Mouse (Mus musculus): ENCODE measurements around the gene Cacnb2.
"Not testable (repeated sequence)": the region's sequence is repeated elsewhere in the genome, so short reads cannot be mapped to it uniquely, and the experiment has no call there.

Gene Cacnb2

GRCm38 (mm10) chr2:14657205-14657844 is 54.4 kb downstream of the Cacnb2 start:
- no peak for DNase-seq (ENCODE audit: low read depth)

DNA sequence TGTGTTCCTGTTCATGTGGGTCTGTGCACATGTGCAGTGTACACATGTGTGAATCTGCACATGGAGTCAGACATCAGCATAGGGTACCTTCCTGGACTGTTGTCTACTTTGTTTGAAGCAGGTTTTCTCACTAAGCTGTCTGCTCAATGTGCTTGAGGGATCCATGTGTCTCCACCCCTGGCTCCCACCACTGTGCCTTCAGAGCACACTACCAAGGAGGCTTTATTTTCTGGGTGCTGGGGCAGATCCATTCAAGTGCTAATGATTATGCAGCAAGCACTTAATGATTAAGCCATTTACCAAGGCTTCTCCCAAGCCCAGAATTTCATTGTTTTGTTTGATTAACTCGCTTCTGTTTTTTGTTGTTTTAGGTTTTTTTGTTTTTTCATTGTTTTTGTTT is 62.3 kb downstream of the Cacnb2 start:
- no peak for DNase-seq (ENCODE audit: low read depth)

GRCm38 (mm10) chr2:14672117-14672516 is 69.2 kb downstream of the Cacnb2 start:
- DNase-seq (ENCODE audit: low read depth): no peak

GRCm38 (mm10) chr2:14676885-14677516 is 74.1 kb downstream of the Cacnb2 start:
- DNase-seq (ENCODE audit: low read depth): peak; percentile 64

- DNase-seq (ENCODE audit: low read depth): no peak
Measured at GRCm38 (mm10) chr2:14684231-14684630, 81.3 kb downstream of the Cacnb2 start.

- peak; percentile 63 for DNase-seq (ENCODE audit: low read depth)
Measured at GRCm38 (mm10) chr2:14702973-14703645, 100.2 kb downstream of the Cacnb2 start.

DNA sequence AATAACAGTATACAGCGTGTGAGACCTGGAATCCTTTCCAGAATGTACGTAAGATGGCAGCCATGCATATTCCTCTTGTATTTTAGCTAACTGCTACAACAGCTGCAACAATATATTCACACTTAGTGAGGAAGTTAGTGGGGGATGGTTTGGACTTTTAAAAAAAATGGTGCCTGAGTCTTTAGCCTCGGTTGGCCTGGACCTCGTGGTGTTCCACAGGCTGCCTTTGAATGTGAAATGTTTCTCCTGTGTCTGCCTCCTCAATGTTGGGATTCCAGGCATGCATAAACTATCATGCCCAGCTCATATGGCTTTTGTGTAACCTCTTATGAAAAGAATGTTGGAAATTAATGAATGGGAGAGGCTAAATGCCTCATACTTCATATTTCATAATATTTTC is 100.8 kb downstream of the Cacnb2 start:
- no peak for DNase-seq (ENCODE audit: low read depth)

- DNase-seq (ENCODE audit: low read depth): no peak
Measured at GRCm38 (mm10) chr2:14710247-14710646, 107.4 kb downstream of the Cacnb2 start.

DNA sequence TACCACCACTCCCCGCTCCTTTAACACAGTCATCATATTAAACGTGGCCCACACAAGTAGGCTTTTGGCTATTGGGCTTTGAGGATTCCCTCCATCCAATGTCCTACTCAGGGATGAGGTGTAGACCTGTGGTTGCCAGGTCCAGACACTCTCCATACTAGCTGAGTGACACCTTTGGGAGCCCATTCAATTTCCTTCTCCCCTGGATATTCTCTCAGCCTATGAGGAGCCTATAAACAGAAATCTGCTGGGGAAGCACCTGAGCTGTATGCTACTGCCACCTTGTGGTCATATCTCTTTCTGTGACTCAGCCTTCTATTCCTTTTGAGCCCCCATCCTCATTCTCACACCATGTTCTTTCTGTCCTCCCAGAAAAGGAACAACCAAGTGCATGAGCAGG is 108.9 kb downstream of the Cacnb2 start:
- peak; percentile 34 for DNase-seq (ENCODE audit: low read depth)

GRCm38 (mm10) chr2:14713049-14713448 is 110.2 kb downstream of the Cacnb2 start:
- no peak for DNase-seq (ENCODE audit: low read depth)

- no peak for DNase-seq (ENCODE audit: low read depth)
Measured at GRCm38 (mm10) chr2:14716666-14717065, 113.8 kb downstream of the Cacnb2 start.

DNA sequence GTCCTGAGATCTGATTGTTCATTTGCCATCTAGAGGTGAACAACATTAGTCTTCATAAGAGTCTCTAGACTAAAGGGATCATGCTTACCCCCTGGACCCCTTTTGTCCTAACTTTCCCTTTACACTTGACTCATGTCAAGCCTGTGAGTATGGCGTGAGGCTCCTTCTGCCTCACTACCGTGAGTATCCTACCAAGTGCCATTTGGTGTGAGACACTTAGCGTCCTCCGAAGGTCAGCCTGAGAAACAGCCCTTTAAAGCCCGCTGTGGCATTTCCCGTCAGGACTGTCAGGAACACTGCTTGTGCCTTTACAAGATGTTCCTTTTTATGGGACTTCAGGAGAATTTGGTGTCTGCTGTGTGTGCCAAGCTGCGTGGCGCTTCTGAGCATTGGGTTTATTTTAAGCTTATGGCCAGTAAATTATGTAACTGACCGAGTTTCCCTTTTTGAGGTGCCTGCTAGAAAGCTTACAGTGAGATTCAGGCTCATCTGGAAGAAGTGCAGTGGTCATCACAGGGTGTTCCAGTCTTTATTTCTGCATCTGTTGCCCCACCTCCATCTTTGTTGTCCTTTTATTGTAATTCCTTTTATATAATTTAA is 116.3 kb downstream of the Cacnb2 start:
- DNase-seq (ENCODE audit: low read depth): no peak

GRCm38 (mm10) chr2:14725437-14725836 is 122.5 kb downstream of the Cacnb2 start:
- DNase-seq (ENCODE audit: low read depth): no peak

DNA sequence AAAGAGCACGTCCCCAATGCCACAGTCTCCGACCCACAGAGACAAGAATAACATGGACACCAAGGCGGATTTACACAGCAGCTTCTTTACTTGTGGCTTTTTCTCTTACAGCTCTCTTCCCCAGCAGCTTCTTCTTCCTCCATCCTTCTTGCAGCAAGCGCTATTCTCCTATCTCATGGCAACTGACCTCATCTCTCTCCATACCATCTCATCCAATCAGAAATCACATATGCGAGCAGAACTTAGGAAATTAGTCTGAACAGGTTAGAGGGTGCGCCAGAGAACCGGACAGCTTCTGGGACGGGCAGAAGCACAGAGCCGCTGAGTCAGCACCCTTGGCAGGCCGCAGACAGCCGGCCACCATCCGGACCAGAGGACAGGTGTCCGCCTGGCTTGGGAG is 123.7 kb downstream of the Cacnb2 start:
- DNase-seq (ENCODE audit: low read depth): not testable (repeated sequence)

DNA sequence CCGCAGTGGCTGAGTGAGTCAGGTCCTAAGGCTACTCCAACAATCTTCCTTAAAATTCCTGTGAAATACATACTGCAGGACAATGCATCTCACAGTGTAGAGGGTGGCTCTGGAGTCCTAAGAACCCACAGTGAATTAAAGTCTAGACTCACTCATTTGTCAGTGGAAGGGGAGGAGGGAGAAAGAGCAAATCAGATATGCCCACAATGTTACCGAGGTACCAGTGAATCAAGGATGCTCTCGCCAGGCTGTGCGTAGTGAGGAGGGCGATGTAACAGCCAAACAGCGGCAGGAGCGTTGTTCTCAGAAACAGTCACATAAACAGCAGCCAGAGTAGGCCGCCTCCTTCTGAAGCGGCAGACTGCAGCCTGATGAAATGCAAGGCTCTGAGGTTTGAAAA is 136.0 kb downstream of the Cacnb2 start:
- DNase-seq (ENCODE audit: low read depth): no peak

- DNase-seq (ENCODE audit: low read depth): no peak
Measured at GRCm38 (mm10) chr2:14739510-14739909, 136.6 kb downstream of the Cacnb2 start.

GRCm38 (mm10) chr2:14740359-14740758 is 137.5 kb downstream of the Cacnb2 start:
- DNase-seq (ENCODE audit: low read depth): no peak

- no peak for DNase-seq (ENCODE audit: low read depth)
Measured at GRCm38 (mm10) chr2:14744761-14745160, 141.9 kb downstream of the Cacnb2 start.

- DNase-seq (ENCODE audit: low read depth): no peak
Measured at GRCm38 (mm10) chr2:14762846-14763245, 160.0 kb downstream of the Cacnb2 start.

- no peak for DNase-seq (ENCODE audit: low read depth)
Measured at GRCm38 (mm10) chr2:14763931-14764330, 161.0 kb downstream of the Cacnb2 start.

- no peak for DNase-seq (ENCODE audit: low read depth)
Measured at GRCm38 (mm10) chr2:14769448-14769847, 166.6 kb downstream of the Cacnb2 start.

DNA sequence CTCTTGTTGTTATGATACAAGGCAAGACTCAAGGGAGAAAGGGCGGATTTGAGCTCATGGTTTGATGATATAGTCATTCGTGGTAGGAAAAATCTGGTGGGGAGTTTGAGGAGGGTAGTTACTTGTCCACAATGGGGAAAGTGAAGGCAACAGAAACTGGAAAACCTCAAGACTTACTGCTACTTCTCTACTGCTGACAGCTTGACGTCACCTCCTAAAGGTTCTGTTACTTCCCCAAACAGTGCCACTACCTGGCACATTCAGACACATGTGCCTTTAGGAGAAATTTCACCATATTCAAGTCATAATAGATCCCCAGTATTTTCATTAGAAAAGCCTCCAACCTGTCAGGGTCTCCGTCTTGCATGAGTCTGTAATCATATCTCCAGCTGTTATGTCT is 167.7 kb downstream of the Cacnb2 start:
- DNase-seq (ENCODE audit: low read depth): no peak

- DNase-seq (ENCODE audit: low read depth): no peak
Measured at GRCm38 (mm10) chr2:14774375-14774774, 171.5 kb downstream of the Cacnb2 start.
